Mouse (Mus musculus): ENCODE results near the gene Pik3r1. TPM values are rescaled to one million over a fixed set of nuclear protein-coding genes. Genes with fewer than 3 reads are reported as not detected.

Gene Pik3r1
- total and polyA plus RNA-seq, 2 experiments from 2014 or later = 16.3 to 31.6 TPM

DNA sequence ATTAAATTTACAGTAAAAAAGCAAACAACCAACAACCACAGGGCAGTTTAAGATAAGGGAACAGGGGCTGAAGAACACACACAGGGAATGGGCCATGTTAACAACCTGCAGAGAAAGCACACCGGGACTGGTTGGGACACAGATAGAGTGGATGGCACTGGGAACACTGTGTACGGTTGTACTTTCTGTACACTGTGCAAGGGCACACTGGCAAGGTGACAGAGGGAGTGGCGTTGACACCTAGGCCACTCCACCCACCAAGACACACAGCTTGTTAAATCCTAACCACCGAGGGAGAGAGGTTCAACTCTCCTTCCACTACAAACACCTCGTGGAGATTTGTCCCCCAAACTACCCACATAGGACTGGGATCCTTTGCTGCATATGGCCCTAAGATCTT, 70.1 kb downstream of the Pik3r1 start:
- DNase-seq (ENCODE audit: low spot score) = no peak
- Histone ChIP-seq H3K9me3 (replicated peaks; ENCODE audit: control insufficient read depth, low read length) (no peaks in the 10 kb centered on the region), H3K4me2 (ENCODE audit: low read depth, low read length) (no peak overlapping the region), H3K9ac (replicated peaks; ENCODE audit: low read depth, low read length) (no peak overlapping the region), H3K4me1 (ENCODE audit: control insufficient read depth, insufficient read depth) (0 out of 2 replicates have a peak, but pooled peaks cover 16% of the 10 kb centered on the region), H3K4me3 (ENCODE audit: low read depth, low read length) (no peak overlapping the region), H3K27me3 (ENCODE audit: control insufficient read depth, insufficient read depth, low read length) (no peaks in the 10 kb centered on the region), H3K27ac (ENCODE audit: low read depth) (no peak overlapping the region), H3K36me3 (replicated peaks; ENCODE audit: control insufficient read depth, insufficient read depth, low read length) (peaks cover 44% of the 10 kb centered on the region)
- peak; percentile 24; the same call in 1 of the 2 replicates for ATAC-seq (ENCODE audit: insufficient read depth, low read depth)
- TF ChIP-seq EP300 (IDR thresholded peaks at IDR 0.05; ENCODE audit: low read depth) = no peak
- TF ChIP-seq CTCF (IDR thresholded peaks at IDR 0.05; ENCODE audit: low read depth) = no peak
- WGBS = 57% methylated on average over 5 of the region's 5 CpGs

DNA sequence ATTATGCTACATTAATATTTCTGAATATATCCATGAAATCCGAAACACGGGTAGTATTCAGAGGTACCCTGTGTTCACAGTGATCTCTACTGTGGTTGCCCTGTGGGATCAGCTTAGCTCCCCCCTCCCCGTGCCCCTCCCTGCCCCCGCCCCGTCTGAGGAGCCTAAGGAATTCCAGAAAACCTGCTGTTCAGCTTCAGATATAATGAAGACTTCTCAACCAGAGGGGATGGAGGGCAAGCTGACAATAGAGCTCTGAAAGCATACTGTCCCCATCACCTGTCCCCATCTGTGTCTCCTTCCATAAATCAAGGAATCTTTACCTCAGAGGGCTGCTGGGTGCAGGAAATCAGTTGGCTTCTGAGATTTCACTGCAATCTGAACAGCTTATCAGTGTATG, 70.6 kb downstream of the Pik3r1 start:
- ATAC-seq (ENCODE audit: insufficient read depth, low read depth) (no peak), DNase-seq (ENCODE audit: low spot score) (no peak)
- H3K27me3 ChIP-seq (ENCODE audit: control insufficient read depth, insufficient read depth, low read length) = no peaks in the 10 kb centered on the region
- H3K4me1 ChIP-seq (ENCODE audit: control insufficient read depth, insufficient read depth) = 0 out of 2 replicates have a peak, but pooled peaks cover 18% of the 10 kb centered on the region
- no peak overlapping the region for H3K4me3 ChIP-seq (ENCODE audit: low read depth, low read length)
- H3K4me2 ChIP-seq (ENCODE audit: low read depth, low read length) = no peak overlapping the region
- no peak overlapping the region for H3K27ac ChIP-seq (ENCODE audit: low read depth)
- no peak overlapping the region for H3K9ac ChIP-seq (replicated peaks; ENCODE audit: low read depth, low read length)
- no peak for TF ChIP-seq CTCF (IDR thresholded peaks at IDR 0.05; ENCODE audit: low read depth)
- TF ChIP-seq EP300 (IDR thresholded peaks at IDR 0.05; ENCODE audit: low read depth) = no peak
- no peaks in the 10 kb centered on the region for H3K9me3 ChIP-seq (replicated peaks; ENCODE audit: control insufficient read depth, low read length)
- WGBS = 71% methylated on average over 5 of the region's 5 CpGs
- peaks cover 41% of the 10 kb centered on the region for H3K36me3 ChIP-seq (replicated peaks; ENCODE audit: control insufficient read depth, insufficient read depth, low read length)

DNA sequence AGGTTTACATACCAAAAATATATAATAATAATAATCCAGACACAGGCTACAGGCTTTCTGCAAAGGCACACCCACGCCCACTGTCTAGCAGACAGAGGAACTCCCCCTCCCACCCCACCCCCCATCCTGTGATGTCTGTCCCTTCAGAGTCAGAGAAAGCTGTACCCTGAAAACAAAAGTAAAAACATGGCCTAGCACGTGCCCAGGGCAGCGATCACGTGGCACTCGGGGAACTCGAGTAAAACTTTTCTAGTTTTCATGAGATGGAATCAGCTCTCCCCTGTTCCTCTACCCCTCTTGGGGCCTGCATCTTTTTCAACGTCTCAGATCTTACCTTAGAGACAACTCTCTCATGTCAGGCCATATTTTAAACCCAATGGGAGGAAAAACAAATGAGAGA, 71.2 kb downstream of the Pik3r1 start:
- Histone ChIP-seq H3K9ac (replicated peaks; ENCODE audit: low read depth, low read length) (no peak overlapping the region), H3K27ac (ENCODE audit: low read depth) (no peak overlapping the region), H3K4me1 (ENCODE audit: control insufficient read depth, insufficient read depth) (0 out of 2 replicates have a peak, but pooled peaks cover 18% of the 10 kb centered on the region), H3K36me3 (replicated peaks; ENCODE audit: control insufficient read depth, insufficient read depth, low read length) (peaks cover 34% of the 10 kb centered on the region), H3K27me3 (ENCODE audit: control insufficient read depth, insufficient read depth, low read length) (no peaks in the 10 kb centered on the region), H3K4me3 (ENCODE audit: low read depth, low read length) (no peak overlapping the region), H3K9me3 (replicated peaks; ENCODE audit: control insufficient read depth, low read length) (no peaks in the 10 kb centered on the region), H3K4me2 (ENCODE audit: low read depth, low read length) (no peak overlapping the region)
- no peak for TF ChIP-seq EP300 (IDR thresholded peaks at IDR 0.05; ENCODE audit: low read depth)
- TF ChIP-seq CTCF (IDR thresholded peaks at IDR 0.05; ENCODE audit: low read depth) = no peak
- DNase-seq (ENCODE audit: low spot score) (no peak), ATAC-seq (ENCODE audit: insufficient read depth, low read depth) (no peak)
- WGBS = 70% methylated on average over 7 of the region's 7 CpGs

DNA sequence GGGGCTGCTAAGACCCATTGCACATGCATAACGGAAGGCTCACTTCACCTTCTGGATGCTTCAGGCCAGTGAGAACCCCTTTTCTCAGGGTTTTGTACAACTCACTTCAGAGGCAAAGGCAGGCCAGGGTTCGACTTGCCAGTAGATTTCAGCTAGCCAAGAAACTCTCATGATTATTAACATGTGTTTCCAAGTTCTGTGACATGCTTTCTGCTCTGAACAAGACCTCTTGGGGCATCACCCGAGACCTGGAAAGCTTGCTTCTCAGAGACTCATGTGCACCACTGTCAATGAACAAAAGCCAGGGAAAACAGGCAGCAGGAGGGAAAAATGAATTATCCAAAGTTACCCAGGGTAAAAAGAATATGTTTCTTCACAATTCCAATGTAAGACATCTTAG, 71.7 kb downstream of the Pik3r1 start:
- ATAC-seq (ENCODE audit: insufficient read depth, low read depth) = no peak
- 48% methylated on average over 3 of the region's 3 CpGs for WGBS
- Histone ChIP-seq H3K4me2 (ENCODE audit: low read depth, low read length) (0 out of 2 replicates have a peak overlapping the region, but pooled peaks have one; percentile 15), H3K4me1 (ENCODE audit: control insufficient read depth, insufficient read depth) (peaks cover 23% of the 10 kb centered on the region; the same call in 1 of the 2 replicates), H3K9ac (replicated peaks; ENCODE audit: low read depth, low read length) (no peak overlapping the region), H3K36me3 (replicated peaks; ENCODE audit: control insufficient read depth, insufficient read depth, low read length) (peaks cover 29% of the 10 kb centered on the region), H3K27ac (ENCODE audit: low read depth) (0 out of 2 replicates have a peak overlapping the region, but pooled peaks have one; percentile 13), H3K9me3 (replicated peaks; ENCODE audit: control insufficient read depth, low read length) (no peaks in the 10 kb centered on the region), H3K27me3 (ENCODE audit: control insufficient read depth, insufficient read depth, low read length) (no peaks in the 10 kb centered on the region), H3K4me3 (ENCODE audit: low read depth, low read length) (no peak overlapping the region)
- no peak for TF ChIP-seq EP300 (IDR thresholded peaks at IDR 0.05; ENCODE audit: low read depth)
- no peak for DNase-seq (ENCODE audit: low spot score)

DNA sequence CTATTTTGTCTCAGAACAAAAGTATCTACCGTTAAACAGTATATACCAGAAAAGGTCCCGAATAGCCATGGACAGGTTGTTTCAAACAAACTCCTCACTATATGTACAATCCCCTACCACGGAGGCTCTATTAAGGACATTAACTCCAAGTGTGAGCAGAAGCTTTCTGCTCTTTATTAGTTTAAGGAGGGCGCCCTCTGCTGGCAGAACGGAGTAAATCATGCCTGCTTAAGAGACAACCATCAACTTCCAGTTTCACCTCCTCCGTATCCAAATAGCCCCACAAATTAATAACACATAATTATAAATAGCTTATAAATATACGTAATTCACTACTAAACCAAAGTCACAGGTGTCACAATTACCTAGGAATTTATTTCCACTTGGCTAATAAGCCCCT, 72.1 kb downstream of the Pik3r1 start:
- peaks cover 27% of the 10 kb centered on the region for H3K4me1 ChIP-seq (ENCODE audit: control insufficient read depth, insufficient read depth)
- 4% methylated on average over 7 of the region's 7 CpGs for WGBS
- no peak for ATAC-seq (ENCODE audit: insufficient read depth, low read depth)
- TF ChIP-seq CTCF (IDR thresholded peaks at IDR 0.05; ENCODE audit: low read depth) = peak; percentile 76
- TF ChIP-seq EP300 (IDR thresholded peaks at IDR 0.05; ENCODE audit: low read depth) = no peak
- no peak overlapping the region for H3K4me3 ChIP-seq (ENCODE audit: low read depth, low read length)
- no peaks in the 10 kb centered on the region for H3K27me3 ChIP-seq (ENCODE audit: control insufficient read depth, insufficient read depth, low read length)
- 0 out of 2 replicates have a peak overlapping the region, but pooled peaks have one; percentile 15 for H3K4me2 ChIP-seq (ENCODE audit: low read depth, low read length)
- H3K27ac ChIP-seq (ENCODE audit: low read depth) = peak overlapping the region; percentile 78; the same call in 1 of the 2 replicates
- peaks cover 25% of the 10 kb centered on the region for H3K36me3 ChIP-seq (replicated peaks; ENCODE audit: control insufficient read depth, insufficient read depth, low read length)
- H3K9me3 ChIP-seq (replicated peaks; ENCODE audit: control insufficient read depth, low read length) = no peaks in the 10 kb centered on the region
- peak; percentile 79 for DNase-seq (ENCODE audit: low spot score)
- H3K9ac ChIP-seq (replicated peaks; ENCODE audit: low read depth, low read length) = no peak overlapping the region

Measured in heart, postnatal 0 days (tissue).